Mouse (Mus musculus) megakaryocyte progenitor cell, adult 5-6 weeks (primary cell): ENCODE measurements at regions not wholly inside any gene's neighbourhood (a gene's known extent, or its start where the extent isn't known, plus 50 kb on each side); places are given as distances from the start of the nearest gene placed in this dataset.

Experiments used
- ATAC-seq: replicated peaks from 2 replicates; pipeline ENCODE4 v1.8.0; 2016; ENCODE audit warnings: mild to moderate bottlenecking, moderate TSS enrichment, inconsistent platforms; ENCODE audit not compliant: poor library complexity

DNA sequence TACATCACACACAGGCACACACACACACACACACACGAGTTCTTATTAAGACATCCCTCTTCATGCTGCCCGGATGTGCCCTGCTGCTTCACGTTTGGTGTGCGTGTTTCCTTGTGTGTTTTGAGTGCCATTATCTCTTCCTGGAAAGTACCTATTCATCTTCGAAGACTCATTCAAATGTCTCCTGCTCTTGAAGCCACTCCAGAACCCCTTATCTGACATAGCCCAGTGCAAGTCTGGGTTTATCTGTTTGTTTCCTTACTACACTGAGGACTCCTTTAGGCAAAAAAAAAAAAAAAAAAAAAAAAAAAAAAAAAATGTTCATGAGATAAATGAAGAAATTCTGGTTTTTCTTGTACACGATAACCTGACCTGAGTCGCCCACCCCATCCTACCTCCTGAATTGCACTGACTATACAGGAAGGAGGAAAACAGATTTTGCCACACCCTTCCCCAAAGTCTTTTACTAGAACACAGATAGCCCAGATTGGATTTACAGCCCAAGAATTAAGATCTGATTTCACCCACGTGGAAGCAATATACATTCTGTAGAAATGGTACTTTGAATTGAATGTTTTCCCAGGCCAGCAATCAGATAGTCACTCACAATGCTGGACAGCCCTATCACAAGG, 101.1 kb upstream of the Cadm1 start:
- no peak for ATAC-seq

DNA sequence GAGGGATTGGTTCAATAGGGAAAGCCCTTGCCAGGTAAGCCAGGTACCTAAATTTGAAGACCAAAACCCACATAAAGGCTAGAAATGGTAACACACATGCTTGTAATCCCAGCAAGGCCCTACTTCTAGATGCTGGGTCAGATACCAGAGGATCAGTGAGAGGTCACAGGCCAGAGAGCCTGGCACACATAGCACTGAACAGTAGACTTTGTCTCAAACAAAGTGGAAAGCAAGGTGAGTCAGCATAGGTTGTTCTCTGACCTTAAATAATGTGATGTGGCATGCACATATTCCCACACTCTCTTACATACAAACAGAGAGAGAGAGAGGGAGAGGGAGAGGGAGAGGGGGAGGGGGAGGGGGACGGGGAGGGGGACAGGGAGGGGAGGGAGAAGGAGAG, 100.3 kb upstream of the Cadm1 start:
- no peak for ATAC-seq

- ATAC-seq: no peak
These were observed 97.3 kb upstream of the Cadm1 start for GRCm38 (mm10) chr9:47432715-47433114.

DNA sequence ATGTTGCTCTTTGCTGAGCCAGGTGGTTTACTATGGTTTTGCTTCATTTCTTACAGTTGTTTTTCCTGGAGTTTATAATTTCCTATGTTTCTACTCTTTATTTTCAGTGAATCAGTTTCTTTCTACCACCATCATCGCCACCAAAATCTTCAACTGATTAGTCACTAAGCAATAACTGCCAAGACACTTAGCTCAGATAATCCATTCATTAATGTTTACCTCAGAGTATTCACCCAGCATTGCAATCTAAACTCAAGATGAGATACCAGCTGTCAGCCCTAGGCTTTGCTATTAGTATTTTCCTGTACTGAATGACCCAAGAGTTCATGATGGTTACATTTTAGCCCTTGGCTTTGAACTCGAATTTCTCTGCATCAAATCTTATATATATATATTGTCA, 96.8 kb upstream of the Cadm1 start:
- no peak for ATAC-seq

- no peak for ATAC-seq
These were observed 95.9 kb upstream of the Cadm1 start for GRCm38 (mm10) chr9:47434091-47434490.

DNA sequence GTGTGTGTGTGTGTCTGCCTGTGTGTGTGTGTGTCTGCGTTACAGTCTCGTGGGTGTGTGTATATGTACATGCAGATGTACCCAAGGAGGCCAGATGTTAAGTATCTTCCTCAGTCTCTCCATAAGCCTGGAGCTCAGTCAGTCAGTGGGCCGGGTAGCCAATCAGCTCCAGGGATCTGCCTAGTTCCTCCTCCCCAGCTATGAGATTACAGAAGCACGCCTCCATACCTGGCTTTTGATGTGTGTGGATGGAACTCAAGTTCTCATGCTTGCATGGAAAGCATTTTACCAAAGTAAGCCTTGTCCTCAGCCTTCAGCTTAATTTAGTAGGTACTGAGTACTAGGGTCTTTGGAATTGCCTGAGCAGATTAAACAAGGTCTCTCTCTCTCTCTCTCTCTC, 91.0 kb upstream of the Cadm1 start:
- ATAC-seq: no peak

DNA sequence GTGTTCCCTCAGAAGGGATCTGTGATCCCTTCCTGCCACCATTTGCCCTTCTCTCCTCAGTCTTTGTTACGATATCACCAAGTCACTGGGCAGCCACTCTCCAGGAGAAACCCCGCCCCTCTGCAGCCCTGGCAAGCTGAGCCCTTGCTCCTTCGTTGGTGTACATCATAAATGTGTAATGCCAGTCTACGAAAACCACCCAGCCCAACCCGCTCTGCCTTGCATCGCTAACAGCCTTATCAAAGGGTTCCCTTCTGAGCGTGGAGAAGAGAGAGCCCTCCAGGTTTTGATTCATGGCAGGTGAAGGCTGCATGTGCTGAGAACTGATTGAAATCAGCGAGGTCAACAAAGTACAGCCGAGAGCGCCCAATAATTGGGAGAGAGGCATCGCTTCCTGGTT, 90.5 kb upstream of the Cadm1 start:
- no peak for ATAC-seq

GRCm38 (mm10) chr9:47440128-47440527, 89.8 kb upstream of the Cadm1 start:
- ATAC-seq: no peak

GRCm38 (mm10) chr9:47441155-47441554, 88.8 kb upstream of the Cadm1 start:
- ATAC-seq: no peak

- ATAC-seq: no peak
These were observed 85.8 kb upstream of the Cadm1 start for GRCm38 (mm10) chr9:47444168-47444567.

DNA sequence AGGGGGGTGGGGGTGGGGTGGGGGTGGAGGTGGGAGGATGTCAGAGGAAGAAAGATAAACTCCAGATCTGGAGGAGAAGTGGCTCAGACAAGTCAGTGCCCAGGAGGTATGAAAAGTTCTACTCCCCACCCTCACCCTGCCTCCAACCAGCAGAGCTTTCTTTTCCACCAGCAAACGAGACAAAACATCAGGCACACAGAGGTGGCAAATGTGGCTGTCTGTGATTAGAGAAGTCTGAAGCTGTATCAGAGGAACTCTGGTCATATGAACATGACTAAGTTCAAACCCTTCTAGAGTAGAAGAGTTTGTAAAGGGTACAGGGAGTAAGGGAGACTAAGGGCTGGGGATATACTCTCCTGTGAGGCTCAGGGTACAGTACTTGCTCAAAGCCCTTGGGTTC, 85.2 kb upstream of the Cadm1 start:
- ATAC-seq: no peak

DNA sequence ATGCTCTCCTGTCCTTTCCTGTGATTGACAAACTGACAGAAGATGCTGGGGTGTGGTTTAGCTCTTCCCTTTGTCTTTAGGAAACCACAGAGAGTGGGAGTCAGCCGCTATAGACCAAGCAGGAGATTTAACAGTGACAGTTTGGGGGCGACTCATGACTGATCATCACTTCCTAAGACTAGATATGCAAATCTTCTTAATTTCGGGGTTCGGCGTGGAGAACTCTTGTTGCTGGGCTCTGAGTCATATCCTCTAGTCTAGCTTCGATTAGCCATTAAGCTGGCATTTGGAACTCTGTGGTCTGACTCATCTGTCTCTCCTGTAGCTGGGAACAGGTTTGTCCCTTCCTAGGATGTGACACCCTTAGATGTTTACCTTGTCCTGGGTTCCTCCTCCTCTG, 84.6 kb upstream of the Cadm1 start:
- ATAC-seq: no peak

DNA sequence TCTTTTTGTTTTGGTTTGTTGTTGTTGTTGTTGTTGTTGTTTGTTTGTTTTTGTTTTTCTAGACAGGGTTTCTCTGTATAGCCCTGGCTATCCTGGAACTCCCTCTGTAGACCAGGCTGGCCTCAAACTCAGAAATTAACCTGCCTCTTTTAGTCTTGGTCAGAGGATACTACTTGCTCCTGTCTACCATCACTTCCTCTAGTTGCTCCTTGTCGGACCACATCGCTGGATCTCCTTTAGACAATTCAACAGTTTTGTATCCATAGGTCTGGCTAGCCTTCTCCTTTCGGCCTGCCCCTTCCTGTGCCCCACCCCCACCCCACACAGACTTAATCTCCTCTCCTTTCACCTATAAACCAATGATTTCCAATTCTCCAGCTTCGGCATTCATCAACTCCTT, 77.2 kb upstream of the Cadm1 start:
- no peak for ATAC-seq

GRCm38 (mm10) chr9:47458721-47459418, 71.1 kb upstream of the Cadm1 start:
- ATAC-seq: no peak

DNA sequence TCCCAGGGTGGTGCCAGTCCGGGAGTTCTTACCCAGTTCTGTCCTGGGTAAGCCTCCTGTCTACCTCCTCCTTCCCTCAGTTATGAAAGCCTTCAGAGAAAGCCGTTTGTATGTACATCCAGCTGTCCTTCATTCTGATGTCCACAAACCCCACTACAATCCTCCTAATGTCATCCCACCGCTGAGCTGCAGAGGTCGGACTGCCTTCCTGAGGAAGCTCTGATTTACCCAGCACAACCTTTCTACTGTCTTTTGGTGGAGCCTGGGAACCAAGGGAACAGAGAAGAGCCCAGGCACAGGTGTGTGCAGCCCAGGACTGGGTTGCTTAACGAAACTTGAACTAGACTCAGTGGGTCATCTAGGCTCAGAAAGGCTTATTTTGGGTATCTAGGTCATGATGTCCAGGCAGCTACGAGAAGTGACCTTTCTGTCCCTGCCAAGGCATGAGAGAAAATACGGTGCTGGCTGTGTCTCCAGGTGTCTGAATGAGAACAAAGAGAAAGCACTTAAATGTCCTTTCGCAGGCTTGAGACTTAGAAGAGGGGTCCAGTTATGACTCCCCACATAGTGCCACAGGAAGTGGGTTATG, 70.4 kb upstream of the Cadm1 start:
- ATAC-seq: no peak

- ATAC-seq: no peak
These were observed 69.7 kb upstream of the Cadm1 start for GRCm38 (mm10) chr9:47460241-47460640.

DNA sequence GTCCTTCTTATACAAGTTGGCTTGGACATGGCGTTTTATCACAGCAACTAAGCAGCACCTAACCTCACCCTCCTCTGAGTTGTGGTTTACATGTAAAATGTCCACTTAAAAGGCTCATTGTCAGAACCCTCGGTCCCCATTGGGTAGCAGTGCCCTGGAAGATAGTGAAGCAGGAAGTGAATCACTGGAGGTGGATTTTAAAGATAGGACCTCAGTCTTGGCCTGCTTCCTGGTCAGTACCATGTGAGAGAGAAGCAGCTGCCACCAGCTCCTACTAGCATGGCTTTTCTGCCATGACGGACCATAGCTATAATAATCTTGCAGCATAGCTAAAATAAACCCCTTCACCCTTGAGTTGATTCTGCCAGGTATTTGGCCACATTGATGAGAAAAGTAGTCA, 68.1 kb upstream of the Cadm1 start:
- no peak for ATAC-seq

DNA sequence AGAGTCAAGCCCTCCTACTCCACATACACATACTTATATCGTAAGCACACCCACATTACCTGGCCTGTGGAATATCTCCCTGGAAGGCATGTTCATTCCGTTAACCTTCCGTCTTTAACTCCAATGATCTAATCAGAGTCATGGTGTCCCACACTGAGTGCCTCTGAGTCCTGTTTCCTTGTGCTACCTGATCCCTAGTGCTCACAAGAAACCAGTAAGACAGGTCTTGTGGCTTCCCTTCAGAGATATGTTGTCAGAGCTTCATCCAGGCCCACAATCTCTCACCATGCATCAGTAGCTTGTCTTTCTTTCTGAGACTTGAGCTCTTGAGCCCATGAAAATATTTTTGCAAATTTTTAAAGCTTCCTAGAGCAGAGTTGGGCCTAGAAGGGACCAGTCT, 63.2 kb upstream of the Cadm1 start:
- no peak for ATAC-seq

DNA sequence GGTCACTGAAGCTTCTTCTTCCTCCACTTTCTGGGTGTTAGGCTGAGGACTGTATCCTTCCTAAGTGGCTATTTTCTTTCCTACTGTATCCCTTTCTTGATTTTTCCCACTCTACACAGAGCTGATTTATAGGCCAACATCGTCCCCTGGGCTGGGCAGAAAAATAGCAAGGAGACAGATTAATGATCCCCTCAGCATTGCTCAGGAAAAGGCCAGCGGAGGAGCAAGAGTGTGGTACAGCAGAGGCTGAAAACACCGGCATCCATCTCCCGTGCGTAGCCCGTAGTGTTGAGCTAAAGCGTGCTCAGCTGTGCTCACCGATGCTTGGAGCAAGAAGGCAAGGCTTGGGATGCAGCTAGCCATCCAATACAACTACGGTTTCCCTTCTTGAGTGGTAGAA, 62.2 kb upstream of the Cadm1 start:
- ATAC-seq: no peak

GRCm38 (mm10) chr9:47469576-47469975, 60.4 kb upstream of the Cadm1 start:
- ATAC-seq: no peak

GRCm38 (mm10) chr9:47470741-47471140, 59.2 kb upstream of the Cadm1 start:
- no peak for ATAC-seq

DNA sequence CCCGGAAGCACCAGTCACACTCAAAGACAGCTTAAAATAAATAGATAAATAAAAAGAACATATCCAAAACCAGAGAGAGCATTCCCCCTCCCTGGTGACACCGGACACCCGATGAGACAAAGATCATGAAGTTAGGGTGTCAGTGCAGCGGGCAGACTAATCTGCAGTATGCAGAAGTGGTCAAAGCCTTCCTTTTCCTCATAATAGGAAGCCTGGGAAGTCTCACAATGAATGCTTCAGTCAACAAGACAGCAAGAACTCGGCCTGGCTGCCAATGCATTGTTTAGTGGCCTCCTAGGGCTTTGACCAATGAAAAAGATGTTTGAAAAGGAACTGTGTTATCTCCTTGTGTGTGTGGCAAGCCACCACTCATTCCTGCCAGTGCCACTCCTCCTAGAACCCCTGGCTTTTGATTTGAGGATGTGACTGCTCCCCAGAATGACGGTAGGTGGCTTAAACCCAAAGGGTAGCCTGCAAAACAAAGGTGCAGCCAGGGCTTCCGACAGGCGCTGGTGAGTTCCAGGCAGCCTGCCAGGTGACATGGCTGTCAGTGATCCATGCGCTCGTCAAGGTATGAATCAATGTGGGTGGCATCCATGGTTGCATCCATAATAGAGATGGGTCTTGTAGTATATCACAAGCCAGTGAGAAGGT, 58.1 kb upstream of the Cadm1 start:
- ATAC-seq: no peak
